Mouse (Mus musculus) heart, adult 10 weeks (tissue): Measurements from ENCODE around the gene Cyp4a31. TPM values are rescaled to one million over a fixed set of nuclear protein-coding genes. Genes with fewer than 3 reads are reported as not detected.

Source experiments
- polyA plus RNA-seq: library from polyadenylated mRNA; stranded (reverse); fragments of 350-450 nt; fragmentation: Illumina TruSeq; extraction: RNeasy Lipid Tissue Mini Kit (QIAGEN cat#74804); gene quantifications from one replicate; pipeline ENCODE4 v1.2.3, GENCODE M21; 2014; ENCODE audit warnings: low read depth, low replicate concordance

Cyp4a31 gene
- polyA plus RNA-seq: not detected

GRCm38 (mm10) chr4:115563401-115563800 lies at the start of gene Cyp4a31:
Gene Cyp4a31 (plus strand): TSS chr4:115563649.

GRCm38 (mm10) chr4:115518000-115518399 lies 45.4 kb upstream of the Cyp4a31 start, which contains the start of gene Cyp4a10:
Gene Cyp4a10 (plus strand): TSS chr4:115518264.

GRCm38 (mm10) chr4:115600611-115601010 lies 37.2 kb downstream of the Cyp4a31 start, which contains the start of gene Cyp4a32:
Gene Cyp4a32 (plus strand): TSS chr4:115600969.

Other genes with a start within 250 kb of the Cyp4a31 start
- not detected for gene Cyp4a12b, start 152.0 kb upstream of the Cyp4a31 start, polyA plus RNA-seq
- gene Cyp4a30b, start 111.0 kb upstream of the Cyp4a31 start, polyA plus RNA-seq: not detected
- gene Cyp4a14, start 67.5 kb upstream of the Cyp4a31 start, polyA plus RNA-seq: 0.34 TPM
- gene Cyp4a10, start 45.4 kb upstream of the Cyp4a31 start, polyA plus RNA-seq: 0.99 TPM
- gene Cyp4a32, start 37.3 kb downstream of the Cyp4a31 start, polyA plus RNA-seq: not detected
- 43.0 TPM for gene Cyp4b1, start 84.1 kb downstream of the Cyp4a31 start, polyA plus RNA-seq
- gene Efcab14, start 174.1 kb downstream of the Cyp4a31 start, polyA plus RNA-seq: 30.4 TPM
- 1.7 TPM for gene Tex38, start 217.4 kb downstream of the Cyp4a31 start, polyA plus RNA-seq
- gene Atpaf1, start 221.2 kb downstream of the Cyp4a31 start, polyA plus RNA-seq: 107 TPM